Mouse (Mus musculus) lung, embryonic 16.5 days (tissue): Measurements from ENCODE around the gene Crygb. TPM values are rescaled to one million over a fixed set of nuclear protein-coding genes. Genes with fewer than 3 reads are reported as not detected.

Experiments
- ATAC-seq: fragments of 200-750 bp; cut with Nextera tagmentation; 2 replicates; pipeline ENCODE4 v1.8.0; 2017; ENCODE audit warnings: low read depth, mild to moderate bottlenecking, moderate library complexity
- H3K27ac ChIP-seq: fragments of 300-500 bp; sonication (generic); 2 replicates; pipeline ENCODE4 v1.5.1; 2014; ENCODE audit warnings: mild to moderate bottlenecking, control low read depth, low read length
- H3K27me3 ChIP-seq: fragments of 300-500 bp; sonication (generic); 2 replicates; pipeline ENCODE4 v1.6.1; 2014; ENCODE audit warnings: low read depth, low read length, mixed read lengths; ENCODE audit not compliant: control insufficient read depth, insufficient read depth
- H3K36me3 ChIP-seq: fragments of 300-500 bp; sonication (generic); 2 replicates; pipeline ENCODE4 v1.6.1; 2014; ENCODE audit warnings: low read length; ENCODE audit not compliant: control insufficient read depth, insufficient read depth
- H3K4me1 ChIP-seq: fragments of 300-500 bp; sonication (generic); replicated peaks from 2 replicates; pipeline ENCODE4 v1.6.1; 2014; ENCODE audit warnings: low read length, mixed read lengths; ENCODE audit not compliant: control insufficient read depth, insufficient read depth
- H3K4me2 ChIP-seq: fragments of 300-500 bp; sonication (generic); 2 replicates; pipeline ENCODE4 v1.6.1; 2014; ENCODE audit warnings: low read depth, low read length, control low read depth
- H3K4me3 ChIP-seq: fragments of 300-500 bp; sonication (generic); 2 replicates; pipeline ENCODE4 v1.5.1; 2014; ENCODE audit warnings: mild to moderate bottlenecking, low read length, control low read depth
- H3K9ac ChIP-seq: fragments of 300-500 bp; sonication (generic); 2 replicates; pipeline ENCODE4 v1.6.1; 2014; ENCODE audit warnings: low read length, control low read depth
- H3K9me3 ChIP-seq: fragments of 300-500 bp; sonication (generic); 2 replicates; pipeline ENCODE4 v1.6.1; 2016; ENCODE audit warnings: low read length; ENCODE audit not compliant: control insufficient read depth
- WGBS: fragments of 180-500 bp; shearing (Covaris S2); extraction: QIAGEN DNeasy Blood & Tissue Kit; methylation state at CpG from one replicate; pipeline ENCODE4 v1.1.7; 2014; 5-methylcytosine and 5-hydroxymethylcytosine counted together
- polyA plus RNA-seq: library from polyadenylated mRNA; unstranded; fragments of >200 nt; fragmentation: Nextera tagmentation; extraction: Ambion mirVana; gene quantifications from 2 replicates; pipeline ENCODE4 v1.2.1, GENCODE M21; 2015

Crygb gene
- polyA plus RNA-seq, 1 experiment from 2014 or later, result not detected

DNA sequence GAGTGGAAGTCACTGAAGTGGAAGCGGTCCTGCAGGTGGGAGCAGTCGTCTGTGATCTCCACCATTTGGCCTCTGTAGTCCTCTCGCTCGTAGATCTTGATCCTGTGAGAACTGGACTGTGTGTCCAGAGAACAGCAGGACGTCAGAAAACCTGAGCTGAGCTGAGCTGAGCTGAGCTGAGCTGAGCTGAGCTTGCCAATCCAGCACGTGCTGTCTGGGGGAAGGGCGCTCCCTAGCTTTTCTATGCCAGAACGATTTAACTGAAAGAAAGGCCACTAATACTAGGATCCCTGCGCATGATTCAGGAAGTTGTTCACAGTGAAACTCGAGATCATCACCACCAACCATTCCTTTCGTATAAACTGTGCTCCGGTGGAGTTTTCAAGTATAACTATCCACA is 33.3 kb downstream of the Crygb start:
- no peak for ATAC-seq
- Histone ChIP-seq H3K4me2 (no peak overlapping the region), H3K4me1 (no peaks in the 10 kb centered on the region), H3K36me3 (no peaks in the 10 kb centered on the region), H3K9ac (no peak overlapping the region), H3K27ac (no peak overlapping the region), H3K4me3 (no peak overlapping the region), H3K9me3 (no peaks in the 10 kb centered on the region), H3K27me3 (no peaks in the 10 kb centered on the region)
- WGBS, result 51% methylated on average over 12 of the region's 12 CpGs

DNA sequence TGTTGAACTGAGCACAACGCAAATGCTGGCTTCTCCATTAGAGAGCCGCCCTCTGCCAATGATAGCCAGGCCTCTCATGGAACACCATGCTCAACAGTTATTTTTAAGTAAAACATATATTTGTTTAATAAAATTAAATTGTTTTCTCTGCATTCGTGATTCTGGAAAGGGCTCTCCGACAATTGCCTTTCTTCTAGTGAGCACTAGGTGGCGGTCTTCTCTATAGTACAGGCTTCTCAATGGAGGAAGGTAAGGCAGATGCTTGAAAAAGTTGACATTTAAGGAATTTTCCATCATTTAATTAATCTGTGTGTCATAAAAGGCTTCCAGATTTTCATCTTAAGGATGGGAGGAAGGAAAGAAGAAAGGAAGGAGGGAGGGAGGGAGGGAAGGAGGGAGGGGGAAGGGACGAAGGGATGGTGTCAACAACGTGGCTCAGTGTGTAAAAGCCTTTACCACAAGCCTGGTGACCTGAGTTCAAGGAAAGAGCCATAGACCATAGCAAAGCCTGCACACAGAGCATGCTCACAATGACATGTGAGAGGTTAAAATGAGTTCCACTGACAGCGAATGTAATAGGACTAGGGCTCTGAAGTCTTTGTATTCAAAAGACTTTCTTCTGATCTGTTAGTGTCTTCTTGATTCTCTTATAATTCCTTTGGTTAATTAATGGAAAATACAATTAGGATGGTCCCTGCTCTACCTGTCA is 35.5 kb downstream of the Crygb start:
- Histone ChIP-seq H3K4me3 (no peak overlapping the region), H3K4me2 (no peak overlapping the region; the same call in 1 of the 2 replicates), H3K9ac (no peak overlapping the region), H3K36me3 (no peaks in the 10 kb centered on the region), H3K4me1 (no peaks in the 10 kb centered on the region), H3K27ac (no peak overlapping the region), H3K9me3 (no peaks in the 10 kb centered on the region), H3K27me3 (no peaks in the 10 kb centered on the region)
- ATAC-seq, result no peak
- 36% methylated on average over 8 of the region's 8 CpGs for WGBS

DNA sequence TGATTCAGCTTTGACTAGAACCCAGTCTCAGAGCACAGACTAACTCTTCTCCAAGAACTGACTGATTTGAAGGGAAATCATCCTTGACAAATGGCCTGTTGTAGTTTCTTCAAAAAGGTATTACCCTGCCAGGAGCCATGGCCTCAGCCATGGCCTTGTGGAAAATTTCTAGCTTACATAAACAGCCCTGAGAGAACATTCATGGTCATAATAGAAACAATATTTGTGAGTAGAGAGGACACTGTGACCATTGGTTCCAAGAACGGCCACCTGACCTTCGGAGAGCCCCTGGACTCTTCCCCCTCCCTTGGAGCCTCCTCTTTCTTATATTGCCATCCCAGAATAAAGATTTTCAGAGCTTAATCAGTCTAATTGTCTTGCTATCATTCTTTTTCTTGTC is 38.7 kb downstream of the Crygb start:
- ATAC-seq, result no peak
- no peaks in the 10 kb centered on the region for H3K9me3 ChIP-seq
- H3K36me3 ChIP-seq, result no peaks in the 10 kb centered on the region
- no peak overlapping the region for H3K4me2 ChIP-seq
- H3K4me1 ChIP-seq, result no peaks in the 10 kb centered on the region
- no peak overlapping the region for H3K27ac ChIP-seq
- H3K9ac ChIP-seq, result no peak overlapping the region
- H3K27me3 ChIP-seq, result no peaks in the 10 kb centered on the region
- 85% methylated on average over 2 of the region's 2 CpGs for WGBS
- no peak overlapping the region for H3K4me3 ChIP-seq

DNA sequence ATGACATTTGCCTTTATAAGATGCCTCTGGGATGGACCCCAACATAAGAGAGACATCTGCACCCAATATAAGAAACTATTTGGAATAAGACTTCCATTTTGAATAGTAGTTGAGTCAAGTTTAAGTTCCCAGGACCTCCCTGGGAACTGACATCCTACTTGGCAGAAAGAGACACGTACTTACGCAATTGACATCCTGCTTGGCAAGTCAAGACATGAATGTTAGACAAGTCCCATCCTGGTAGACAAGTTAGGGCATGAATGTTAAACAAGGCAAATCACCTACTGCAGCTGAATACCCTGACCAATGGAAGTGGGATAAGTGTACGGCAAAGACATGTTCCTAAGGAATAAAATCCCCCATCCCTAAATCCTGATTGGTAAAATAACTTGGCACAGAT is 40.3 kb downstream of the Crygb start:
- no peak overlapping the region for H3K4me2 ChIP-seq
- H3K9ac ChIP-seq, result no peak overlapping the region
- H3K27me3 ChIP-seq, result no peaks in the 10 kb centered on the region
- no peaks in the 10 kb centered on the region for H3K4me1 ChIP-seq
- H3K4me3 ChIP-seq, result no peak overlapping the region
- H3K9me3 ChIP-seq, result no peaks in the 10 kb centered on the region
- H3K36me3 ChIP-seq, result no peaks in the 10 kb centered on the region
- WGBS, result 88% methylated on average over 3 of the region's 3 CpGs
- ATAC-seq, result no peak
- no peak overlapping the region for H3K27ac ChIP-seq

DNA sequence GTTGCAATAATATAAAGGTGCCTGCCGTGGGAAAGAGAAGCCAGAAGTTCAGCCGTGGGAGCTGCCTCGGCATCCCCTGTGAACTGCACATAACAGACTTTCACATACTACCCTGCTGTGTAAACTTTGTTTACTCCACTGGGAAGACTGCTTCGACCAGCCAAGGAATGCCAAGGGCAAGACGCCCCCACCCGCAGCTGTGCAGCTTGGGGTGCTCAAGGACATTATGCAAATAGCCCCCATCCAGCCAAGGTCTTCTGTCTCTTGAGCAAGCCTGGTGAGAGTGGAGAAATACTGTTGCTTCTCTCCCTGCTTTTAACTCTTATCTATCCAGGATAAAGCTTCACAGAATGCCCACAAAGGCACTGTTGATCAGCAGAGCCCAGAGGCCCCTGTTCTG is 41.3 kb downstream of the Crygb start:
- ATAC-seq, result no peak
- H3K4me3 ChIP-seq, result no peak overlapping the region
- H3K27ac ChIP-seq, result no peak overlapping the region
- no peak overlapping the region for H3K4me2 ChIP-seq
- H3K27me3 ChIP-seq, result no peaks in the 10 kb centered on the region
- 56% methylated on average over 6 of the region's 6 CpGs for WGBS
- no peaks in the 10 kb centered on the region for H3K9me3 ChIP-seq
- no peaks in the 10 kb centered on the region for H3K36me3 ChIP-seq
- H3K4me1 ChIP-seq, result no peaks in the 10 kb centered on the region
- H3K9ac ChIP-seq, result no peak overlapping the region

DNA sequence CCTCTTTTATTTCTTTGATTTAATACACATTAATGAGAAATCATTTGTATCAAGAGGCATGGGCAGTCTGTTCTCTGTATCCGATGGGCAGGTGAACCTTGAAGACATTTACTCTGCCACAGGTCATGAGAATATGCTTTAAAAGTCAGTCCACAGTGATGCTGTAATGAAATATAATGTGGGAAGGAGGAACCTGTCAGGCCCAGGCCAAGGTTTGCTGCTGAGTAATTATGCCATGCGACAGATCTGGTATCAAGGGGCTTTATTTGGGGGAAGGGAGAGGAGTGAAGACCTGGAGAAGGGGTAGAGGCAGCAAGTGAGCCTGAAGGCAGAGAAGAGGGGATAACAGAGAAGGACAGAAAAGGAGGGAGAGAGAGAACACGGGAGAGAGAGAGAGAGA is 42.4 kb downstream of the Crygb start:
- H3K9me3 ChIP-seq, result no peaks in the 10 kb centered on the region
- no peak overlapping the region for H3K27ac ChIP-seq
- H3K4me2 ChIP-seq, result no peak overlapping the region
- H3K9ac ChIP-seq, result no peak overlapping the region
- ATAC-seq, result no peak
- no peak overlapping the region for H3K4me3 ChIP-seq
- no peaks in the 10 kb centered on the region for H3K27me3 ChIP-seq
- no peaks in the 10 kb centered on the region for H3K4me1 ChIP-seq
- WGBS, result 61% methylated on average over 3 of the region's 3 CpGs
- no peaks in the 10 kb centered on the region for H3K36me3 ChIP-seq

DNA sequence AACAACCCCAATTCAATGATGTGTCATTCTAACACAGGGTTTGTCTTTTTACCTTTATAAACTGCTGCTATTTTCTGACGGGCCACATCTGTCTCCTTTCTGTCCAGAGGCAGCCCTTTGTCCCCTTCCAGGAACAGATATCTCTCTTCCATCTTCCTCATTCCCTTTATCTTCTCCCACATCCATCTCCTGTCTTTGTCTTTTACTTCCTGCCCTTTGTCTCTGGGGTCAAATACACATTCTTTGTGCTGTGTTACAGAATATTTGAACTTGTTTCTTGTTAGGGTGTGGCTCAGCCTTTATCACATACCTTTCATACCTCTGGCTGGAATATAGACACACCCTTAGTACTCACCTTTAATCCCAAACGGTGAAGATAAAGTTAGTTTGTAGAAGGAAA is 44.5 kb downstream of the Crygb start:
- no peak overlapping the region for H3K4me2 ChIP-seq
- no peak overlapping the region for H3K9ac ChIP-seq
- H3K9me3 ChIP-seq, result no peaks in the 10 kb centered on the region
- ATAC-seq, result no peak
- H3K36me3 ChIP-seq, result no peaks in the 10 kb centered on the region
- no peak overlapping the region for H3K27ac ChIP-seq
- no peaks in the 10 kb centered on the region for H3K27me3 ChIP-seq
- 26% methylated on average over 2 of the region's 2 CpGs for WGBS
- no peak overlapping the region for H3K4me3 ChIP-seq
- H3K4me1 ChIP-seq, result no peaks in the 10 kb centered on the region

DNA sequence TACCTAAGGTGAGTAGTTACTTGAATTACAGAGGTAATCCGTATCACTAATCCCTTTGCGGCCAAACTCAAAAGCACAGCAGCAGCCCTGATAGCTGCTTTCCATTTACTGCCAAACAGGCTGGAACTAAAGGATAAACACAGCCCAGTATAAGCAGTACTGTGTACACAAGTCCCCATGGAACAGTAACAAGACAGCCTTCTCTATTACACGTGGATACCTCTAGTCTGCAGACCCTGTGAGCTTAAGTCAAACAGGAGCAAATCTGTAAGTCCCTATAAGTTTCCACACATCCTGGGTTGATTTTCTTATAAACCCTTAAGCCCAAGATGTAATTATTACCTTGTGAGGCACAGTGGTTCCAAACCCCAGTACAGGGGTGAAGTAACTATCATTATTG is 46.6 kb downstream of the Crygb start:
- Histone ChIP-seq H3K9ac (no peak overlapping the region), H3K4me1 (no peaks in the 10 kb centered on the region), H3K27me3 (no peaks in the 10 kb centered on the region), H3K27ac (no peak overlapping the region), H3K4me2 (no peak overlapping the region), H3K9me3 (no peaks in the 10 kb centered on the region), H3K4me3 (no peak overlapping the region), H3K36me3 (no peaks in the 10 kb centered on the region)
- 27% methylated on average over 3 of the region's 3 CpGs for WGBS
- ATAC-seq, result no peak

DNA sequence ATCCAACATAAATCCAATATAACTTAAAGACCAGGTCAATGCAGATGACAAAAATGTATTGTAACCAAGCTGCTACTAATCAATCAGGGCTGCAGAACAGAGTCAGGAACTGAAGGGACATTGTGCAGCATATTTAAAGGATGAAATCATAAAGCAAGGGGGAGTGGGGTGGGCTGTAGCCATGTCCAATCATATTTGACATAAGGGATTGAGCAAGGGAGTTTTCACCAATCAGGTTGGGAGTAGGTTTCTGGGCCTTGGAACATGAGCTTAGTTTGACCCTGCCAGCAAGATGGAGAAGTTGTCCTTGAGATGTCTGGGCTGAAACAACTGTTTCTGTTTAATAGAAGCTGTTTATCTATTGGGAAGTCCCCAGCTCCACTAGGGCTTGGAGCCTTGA is 49.4 kb downstream of the Crygb start, which contains the start of gene Akr1cl:
Gene Akr1cl, minus strand, starts transcription at position 119 of the 400 bp plus-strand sequence.
- Histone ChIP-seq H3K4me2 (no peak within 1 kb of the TSS), H3K36me3 (no peaks in the 10 kb centered on the region), H3K9ac (no peak within 1 kb of the TSS), H3K4me1 (no peaks in the 10 kb centered on the region), H3K9me3 (no peaks in the 10 kb centered on the region), H3K4me3 (no peak within 1 kb of the TSS), H3K27ac (no peak within 1 kb of the TSS), H3K27me3 (no peaks in the 10 kb centered on the region)
- ATAC-seq, result no peak
